Mouse (Mus musculus): ENCODE results near the gene B3galnt1. TPM values are rescaled to one million over a fixed set of nuclear protein-coding genes. Genes with fewer than 3 reads are reported as not detected.
"Not testable (repeated sequence)": the region's sequence is repeated elsewhere in the genome, so short reads cannot be mapped to it uniquely, and the experiment has no call there.

B3galnt1 gene
- total RNA-seq, 2 experiments from 2014 or later: 53.3 to 55.7 TPM

GRCm38 (mm10) chr3:69572561-69572960, 26.2 kb downstream of the B3galnt1 start:
- no peak for DNase-seq (ENCODE audit: low spot score in 2 of 2)

GRCm38 (mm10) chr3:69565586-69565985, 33.2 kb downstream of the B3galnt1 start:
- not testable (repeated sequence) for DNase-seq (ENCODE audit: low spot score in 2 of 2)

GRCm38 (mm10) chr3:69563406-69563805, 35.4 kb downstream of the B3galnt1 start:
- DNase-seq (ENCODE audit: low spot score in 2 of 2): no peak

GRCm38 (mm10) chr3:69561686-69562085, 37.1 kb downstream of the B3galnt1 start:
- no peak for DNase-seq (ENCODE audit: low spot score in 2 of 2)

GRCm38 (mm10) chr3:69559975-69560330, 38.8 kb downstream of the B3galnt1 start:
- no peak for DNase-seq (ENCODE audit: low spot score in 2 of 2)

- DNase-seq (ENCODE audit: low spot score in 2 of 2): no peak
Measured at GRCm38 (mm10) chr3:69559316-69559974, 39.3 kb downstream of the B3galnt1 start.

GRCm38 (mm10) chr3:69556092-69556778, 42.5 kb downstream of the B3galnt1 start:
- DNase-seq (ENCODE audit: low spot score in 2 of 2): no peak

GRCm38 (mm10) chr3:69555511-69555910, 43.2 kb downstream of the B3galnt1 start:
- no peak for DNase-seq (ENCODE audit: low spot score in 2 of 2)

GRCm38 (mm10) chr3:69549602-69550001, 49.2 kb downstream of the B3galnt1 start:
- no peak for DNase-seq (ENCODE audit: low spot score in 2 of 2)

GRCm38 (mm10) chr3:69548704-69549455, 49.9 kb downstream of the B3galnt1 start:
- no peak for DNase-seq (ENCODE audit: low spot score in 2 of 2)

GRCm38 (mm10) chr3:69545017-69545416, 53.7 kb downstream of the B3galnt1 start:
- DNase-seq (ENCODE audit: low spot score in 2 of 2): no peak

GRCm38 (mm10) chr3:69543730-69544129, 55.0 kb downstream of the B3galnt1 start:
- DNase-seq (ENCODE audit: low spot score in 2 of 2): no peak

GRCm38 (mm10) chr3:69542962-69543361, 55.8 kb downstream of the B3galnt1 start:
- peak in 1 of 2 experiments; percentile 52 for DNase-seq (ENCODE audit: low spot score in 2 of 2)

GRCm38 (mm10) chr3:69535941-69536647, 62.7 kb downstream of the B3galnt1 start:
- no peak for DNase-seq (ENCODE audit: low spot score in 2 of 2)

- DNase-seq (ENCODE audit: low spot score in 2 of 2): no peak
Measured at GRCm38 (mm10) chr3:69535486-69535885, 63.3 kb downstream of the B3galnt1 start.

- no peak for DNase-seq (ENCODE audit: low spot score in 2 of 2)
Measured at GRCm38 (mm10) chr3:69532687-69533086, 66.1 kb downstream of the B3galnt1 start.

- no peak for DNase-seq (ENCODE audit: low spot score in 2 of 2)
Measured at GRCm38 (mm10) chr3:69531511-69531910, 67.2 kb downstream of the B3galnt1 start.

GRCm38 (mm10) chr3:69529576-69529975, 69.2 kb downstream of the B3galnt1 start:
- DNase-seq (ENCODE audit: low spot score in 2 of 2): no peak

GRCm38 (mm10) chr3:69527384-69527783, 71.4 kb downstream of the B3galnt1 start:
- DNase-seq (ENCODE audit: low spot score in 2 of 2): no peak

- DNase-seq (ENCODE audit: low spot score in 2 of 2): no peak
Measured at GRCm38 (mm10) chr3:69525072-69525529, 73.7 kb downstream of the B3galnt1 start.

- DNase-seq (ENCODE audit: low spot score in 2 of 2): no peak
Measured at GRCm38 (mm10) chr3:69524356-69525071, 74.2 kb downstream of the B3galnt1 start.
